Mouse (Mus musculus): ENCODE results near the gene Llgl2. TPM values are rescaled to one million over a fixed set of nuclear protein-coding genes. Genes with fewer than 3 reads are reported as not detected.

Llgl2 gene
- polyA plus RNA-seq, 1 experiment from 2014 or later, result 21.5 TPM

GRCm38 (mm10) chr11:115904231-115904955 is 80.5 kb downstream of the Llgl2 start:
- Histone ChIP-seq H3K4me3 (ENCODE audit: low read depth, low read length) (no peak overlapping the region), H3K9ac (ENCODE audit: low read depth, low read length) (peak overlapping the region; percentile 53), H3K27ac (ENCODE audit: low read depth, low read length) (peak overlapping the region; percentile 95), H3K9me3 (replicated peaks; ENCODE audit: control insufficient read depth, low read length) (no peaks in the 10 kb centered on the region), H3K4me2 (0 out of 2 replicates have a peak overlapping the region, but pooled peaks have one; percentile 23), H3K36me3 (ENCODE audit: control insufficient read depth, insufficient read depth, low read length) (peaks cover 4% of the 10 kb centered on the region), H3K4me1 (ENCODE audit: control insufficient read depth, insufficient read depth, low read length) (peaks cover 71% of the 10 kb centered on the region), H3K27me3 (ENCODE audit: control insufficient read depth, insufficient read depth, low read length) (no peaks in the 10 kb centered on the region)
- 60% methylated on average over 8 of the region's 8 CpGs for WGBS (ENCODE audit: insufficient replicate concordance)
- ATAC-seq (replicated peaks; ENCODE audit: insufficient number of reproducible peaks, low FRiP score, low TSS enrichment), result no peak

Small RNA genes within 50 kb of the gene (microRNA-seq; reads per million reads assigned to microRNA genes)
- 0.41 reads per million for gene Mir5621 (ENCODE audit: borderline number of aligned reads)

Other genes with a start within 250 kb of the Llgl2 start
- gene Mrps7, start 220.1 kb upstream of the Llgl2 start, polyA plus RNA-seq (2014; fragmentation: Nextera tagmentation; extraction: Ambion mirVana), result 97.7 and 104 TPM in 2 replicates
- gene Gga3, start 220.0 kb upstream of the Llgl2 start, polyA plus RNA-seq (2014; fragmentation: Nextera tagmentation; extraction: Ambion mirVana), result 17.9 and 21.0 TPM in 2 replicates
- 22.7 TPM in 2 replicates for gene Mif4gd, start 211.1 kb upstream of the Llgl2 start, polyA plus RNA-seq (2014; fragmentation: Nextera tagmentation; extraction: Ambion mirVana)
- 35.6 and 35.7 TPM in 2 replicates for gene Slc25a19, start 195.8 kb upstream of the Llgl2 start, polyA plus RNA-seq (2014; fragmentation: Nextera tagmentation; extraction: Ambion mirVana)
- gene Grb2, start 115.5 kb upstream of the Llgl2 start, polyA plus RNA-seq (2014; fragmentation: Nextera tagmentation; extraction: Ambion mirVana), result 42.7 and 56.3 TPM in 2 replicates
- gene Tmem94, start 58.6 kb upstream of the Llgl2 start, polyA plus RNA-seq (2014; fragmentation: Nextera tagmentation; extraction: Ambion mirVana), result 22.9 and 25.1 TPM in 2 replicates
- 17.4 and 18.1 TPM in 2 replicates for gene Caskin2, start 10.4 kb upstream of the Llgl2 start, polyA plus RNA-seq (2014; fragmentation: Nextera tagmentation; extraction: Ambion mirVana)
- 20.8 TPM in 2 replicates for gene Tsen54, start 9.3 kb upstream of the Llgl2 start, polyA plus RNA-seq (2014; fragmentation: Nextera tagmentation; extraction: Ambion mirVana)
- 0.06 and 0.39 TPM in 2 replicates for gene Myo15b, start 34.4 kb downstream of the Llgl2 start, polyA plus RNA-seq (2014; fragmentation: Nextera tagmentation; extraction: Ambion mirVana)
- gene Smim5, start 75.9 kb downstream of the Llgl2 start, polyA plus RNA-seq (2014; fragmentation: Nextera tagmentation; extraction: Ambion mirVana), result 19.6 and 21.8 TPM in 2 replicates
- 0.46 and 1.2 TPM in 2 replicates for gene Smim6, start 88.0 kb downstream of the Llgl2 start, polyA plus RNA-seq (2014; fragmentation: Nextera tagmentation; extraction: Ambion mirVana)
- 27.9 and 28.3 TPM in 2 replicates for gene Sap30bp, start 109.2 kb downstream of the Llgl2 start, polyA plus RNA-seq (2014; fragmentation: Nextera tagmentation; extraction: Ambion mirVana)
- 12.3 and 13.0 TPM in 2 replicates for gene Recql5, start 109.4 kb downstream of the Llgl2 start, polyA plus RNA-seq (2014; fragmentation: Nextera tagmentation; extraction: Ambion mirVana)
- 0.51 and 0.80 TPM in 2 replicates for gene Itgb4, start 150.7 kb downstream of the Llgl2 start, polyA plus RNA-seq (2014; fragmentation: Nextera tagmentation; extraction: Ambion mirVana)
- 137 and 151 TPM in 2 replicates for gene Galk1, start 188.7 kb downstream of the Llgl2 start, polyA plus RNA-seq (2014; fragmentation: Nextera tagmentation; extraction: Ambion mirVana)
- 734 and 757 TPM in 2 replicates for gene H3f3b, start 203.9 kb downstream of the Llgl2 start, polyA plus RNA-seq (2014; fragmentation: Nextera tagmentation; extraction: Ambion mirVana)
- 18.7 and 20.0 TPM in 2 replicates for gene Unk, start 206.3 kb downstream of the Llgl2 start, polyA plus RNA-seq (2014; fragmentation: Nextera tagmentation; extraction: Ambion mirVana)

All from heart, embryonic 11.5 days (tissue).